Mouse (Mus musculus) megakaryocyte, embryonic 14.5 days (primary cell): ENCODE results near the gene Cfap97.

Experiments
- FLI1 ChIP-seq: IDR thresholded peaks from 2 replicates; pipeline ENCODE4 v1.6.1; 2012; ENCODE audit warnings: low read length, inconsistent platforms, mixed read lengths
- GATA1 ChIP-seq: IDR thresholded peaks from 3 replicates; pipeline ENCODE4 v1.6.1; 2012; ENCODE audit warnings: mixed read lengths, low read length, inconsistent platforms, borderline replicate concordance

DNA sequence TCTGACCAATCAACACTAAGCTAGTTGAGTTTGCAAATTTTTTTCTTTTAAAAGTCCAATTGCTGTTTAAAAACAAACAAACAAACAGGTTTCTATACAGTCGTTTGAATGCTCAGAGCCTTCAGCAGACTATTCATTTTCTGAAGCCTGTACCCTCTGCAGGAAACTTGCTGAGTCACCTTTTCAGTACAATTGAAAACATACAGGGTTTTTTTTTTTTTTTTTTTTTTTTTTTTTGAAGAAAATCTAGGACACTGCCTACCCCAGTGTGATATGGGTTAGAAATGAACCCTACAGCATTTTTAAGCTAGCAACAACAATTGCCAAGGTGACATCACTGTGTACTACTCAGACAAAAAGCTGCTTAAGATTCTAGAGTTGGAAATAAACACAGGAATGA lies 7.6 kb upstream of the Cfap97 start:
- no peak for TF ChIP-seq GATA1
- TF ChIP-seq FLI1 = no peak
